Mouse (Mus musculus) heart, postnatal 25 days (tissue): ENCODE measurements around the gene Ccdc96. TPM values are rescaled to one million over a fixed set of nuclear protein-coding genes. Genes with fewer than 3 reads are reported as not detected.

Experiments
- DNase-seq: peaks from one replicate; pipeline ENCODE4 v3.0.0; 2022; ENCODE audit warnings: low spot score
- intact Hi-C: fragments of 180-260 bp; cut with DNase I; formaldehyde crosslinking; loops from one replicate; pipeline ENCODE4 v1.15.1; 2025
- total RNA-seq, 2 experiments: library from RNA; stranded (reverse); gene quantifications; 2 replicates each; pipeline ENCODE4 v1.2.3; 2021

Ccdc96 gene
- total RNA-seq, result under 1 TPM; 0.18 to 0.22 TPM

GRCm38 (mm10) chr5:36484171-36484990 lies at the start of gene Ccdc96, which contains the start of gene Tada2b:
Gene Ccdc96, plus strand, starts transcription at chr5:36484588.
Gene Tada2b, minus strand, starts transcription at chr5:36484285.
- intact Hi-C loops, result no loop called here
- peak; percentile 99 for DNase-seq

GRCm38 (mm10) chr5:36436858-36437257 lies 47.5 kb upstream of the Ccdc96 start:
- intact Hi-C loops, result no loop called here
- DNase-seq, result no peak

GRCm38 (mm10) chr5:36440741-36441140 lies 43.6 kb upstream of the Ccdc96 start:
- DNase-seq, result no peak
- intact Hi-C loops, result no loop called here

- no peak for DNase-seq
- intact Hi-C loops, result no loop called here
Observed at GRCm38 (mm10) chr5:36444611-36445010, 39.8 kb upstream of the Ccdc96 start.

- intact Hi-C loops, result no loop called here
- no peak for DNase-seq
Observed at GRCm38 (mm10) chr5:36445028-36445427, 39.4 kb upstream of the Ccdc96 start.

- intact Hi-C loops, result no loop called here
- no peak for DNase-seq
Observed at GRCm38 (mm10) chr5:36446166-36446890, 38.1 kb upstream of the Ccdc96 start.

GRCm38 (mm10) chr5:36447872-36448271 lies 36.5 kb upstream of the Ccdc96 start:
- intact Hi-C loops, result no loop called here
- DNase-seq, result no peak

GRCm38 (mm10) chr5:36449710-36450358 lies 34.6 kb upstream of the Ccdc96 start:
- DNase-seq, result no peak
- intact Hi-C loops, result no loop called here

- intact Hi-C loops, result no loop called here
- no peak for DNase-seq
Observed at GRCm38 (mm10) chr5:36451119-36451518, 33.3 kb upstream of the Ccdc96 start.

- intact Hi-C loops, result no loop called here
- DNase-seq, result no peak
Observed at GRCm38 (mm10) chr5:36451872-36452389, 32.5 kb upstream of the Ccdc96 start.

- DNase-seq, result no peak
- intact Hi-C loops, result no loop called here
Observed at GRCm38 (mm10) chr5:36452821-36453220, 31.6 kb upstream of the Ccdc96 start.

- intact Hi-C loops, result no loop called here
Observed at GRCm38 (mm10) chr5:36457706-36458105, 26.7 kb upstream of the Ccdc96 start.

GRCm38 (mm10) chr5:36458926-36459325 lies 25.5 kb upstream of the Ccdc96 start:
- DNase-seq, result no peak
- intact Hi-C loops, result no loop called here

More at GRCm38 (mm10) chr5:36457706-36458105, 26.7 kb upstream of the Ccdc96 start:
- DNase-seq, result no peak

- no peak for DNase-seq
- intact Hi-C loops, result loop anchor here (5.0 kb wide), 2 partner anchors 72 to 122 kb away; no protein-coding TSS in a partner anchor
Observed at GRCm38 (mm10) chr5:36460712-36461111, 23.7 kb upstream of the Ccdc96 start.

- intact Hi-C loops, result loop anchor here (5.0 kb wide), 2 partner anchors 71 to 121 kb away; no protein-coding TSS in a partner anchor
- no peak for DNase-seq
Observed at GRCm38 (mm10) chr5:36461231-36461630, 23.2 kb upstream of the Ccdc96 start.

GRCm38 (mm10) chr5:36462810-36463209 lies 21.6 kb upstream of the Ccdc96 start:
- intact Hi-C loops, result loop anchor here (1.0 to 5.0 kb wide), 4 partner anchors 27 to 280 kb away; no protein-coding TSS in a partner anchor
- DNase-seq, result peak; percentile 44

GRCm38 (mm10) chr5:36463391-36463790 lies 21.0 kb upstream of the Ccdc96 start:
- no peak for DNase-seq
- intact Hi-C loops, result loop anchor here (2.0 to 5.0 kb wide), 3 partner anchors 69 to 279 kb away; no protein-coding TSS in a partner anchor

GRCm38 (mm10) chr5:36464709-36465661 lies 19.4 kb upstream of the Ccdc96 start, which contains the start of gene Grpel1:
Gene Grpel1, plus strand, starts transcription at chr5:36464998.
- intact Hi-C loops, result loop anchor here (2.0 to 5.0 kb wide), 3 partner anchors 18 to 117 kb away; no protein-coding TSS in a partner anchor

GRCm38 (mm10) chr5:36465889-36466288 lies 18.5 kb upstream of the Ccdc96 start:
- no peak for DNase-seq
- intact Hi-C loops, result loop anchor here (2.0 kb wide), 1 partner anchor 17 kb away; no protein-coding TSS in a partner anchor

More at GRCm38 (mm10) chr5:36464709-36465661, 19.4 kb upstream of the Ccdc96 start, which contains the start of gene Grpel1:
- DNase-seq, result peak; percentile 98
